Mouse (Mus musculus) stomach, postnatal 0 days (tissue): ENCODE measurements around the gene Fam126a.

Source experiments
- CTCF ChIP-seq: IDR thresholded peaks from 2 replicates; pipeline ENCODE4 v1.5.1; 2016; ENCODE audit warnings: antibody characterized with exemption, low read depth, mild to moderate bottlenecking, moderate library complexity
- EP300 ChIP-seq: optimal IDR thresholded peaks from 2 replicates; pipeline ENCODE3; 2016; ENCODE audit warnings: antibody characterized with exemption

DNA sequence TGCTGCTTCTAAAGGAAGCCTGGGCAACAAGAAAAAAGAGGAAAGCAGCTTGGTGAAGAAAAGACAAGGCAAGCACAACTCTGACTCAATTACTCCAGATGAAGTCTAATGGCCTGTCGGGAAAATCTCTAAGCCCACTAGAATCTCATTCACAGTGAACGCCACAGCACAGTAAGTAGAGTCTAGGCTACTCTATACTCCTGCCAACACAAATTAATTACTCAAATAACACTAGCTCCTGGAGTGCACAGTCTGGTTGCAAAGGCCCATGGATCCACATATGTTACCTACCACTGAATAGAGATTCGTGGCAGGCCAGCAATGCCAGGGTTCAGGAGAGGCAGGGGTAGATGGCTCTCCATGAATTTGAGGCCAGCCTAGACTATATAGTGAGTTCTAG is 40.5 kb downstream of the Fam126a start:
- TF ChIP-seq CTCF (no peak), EP300 (no peak)
